Mouse (Mus musculus): ENCODE data around the gene Clip2.

DNA sequence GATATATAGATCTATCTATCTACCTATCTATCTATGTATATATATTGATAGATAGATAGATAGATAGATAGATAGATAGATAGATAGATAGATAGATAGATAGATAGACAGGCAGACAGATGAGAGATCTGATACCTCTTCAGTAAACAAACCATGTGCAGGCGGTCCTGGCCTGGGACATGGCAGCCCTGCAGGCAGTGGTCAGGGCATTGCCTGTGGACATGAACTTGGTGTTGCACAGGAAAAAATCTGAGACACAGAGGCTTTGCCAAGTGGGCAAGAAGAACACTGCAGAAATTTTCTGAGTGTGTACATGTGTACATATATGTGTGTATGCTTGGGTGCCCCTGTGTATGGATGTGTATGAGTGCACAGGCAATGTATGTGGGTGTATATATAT, 68.9 kb downstream of the Clip2 start:
- no peak for TF ChIP-seq CTCF (IDR thresholded peaks at IDR 0.05; ENCODE audit: insufficient read depth, low read depth, low read length)
- TF ChIP-seq POLR2A (IDR thresholded peaks at IDR 0.05; ENCODE audit: insufficient read depth, low read depth, low read length) = no peak
